Mouse (Mus musculus) heart, embryonic 16.5 days (tissue): Measurements from ENCODE around the gene Flywch1. TPM values are rescaled to one million over a fixed set of nuclear protein-coding genes. Genes with fewer than 3 reads are reported as not detected.

ENCODE experiments used
- ATAC-seq: fragments of 200-750 bp; cut with Nextera tagmentation; replicated peaks from 2 replicates; pipeline ENCODE4 v1.8.0; 2017; ENCODE audit warnings: moderate number of reproducible peaks; ENCODE audit not compliant: insufficient read depth, low FRiP score; ENCODE audit errors: extremely low read depth
- H3K27ac ChIP-seq: fragments of 300-500 bp; sonication (generic); 2 replicates; pipeline ENCODE4 v1.5.1; 2014; ENCODE audit warnings: mild to moderate bottlenecking, low read length, control low read depth, moderate library complexity
- H3K27me3 ChIP-seq: fragments of 300-500 bp; sonication (generic); 2 replicates; pipeline ENCODE4 v1.6.1; 2014; ENCODE audit warnings: low read length, mixed read lengths; ENCODE audit not compliant: control insufficient read depth, insufficient read depth
- H3K36me3 ChIP-seq: fragments of 300-500 bp; sonication (generic); 2 replicates; pipeline ENCODE4 v1.6.1; 2014; ENCODE audit not compliant: control insufficient read depth, insufficient read depth
- H3K4me1 ChIP-seq: fragments of 300-500 bp; sonication (generic); 2 replicates; pipeline ENCODE4 v1.6.1; 2014; ENCODE audit warnings: low read length, mixed read lengths; ENCODE audit not compliant: control insufficient read depth, insufficient read depth
- H3K4me2 ChIP-seq: fragments of 300-500 bp; sonication (generic); 2 replicates; pipeline ENCODE4 v1.6.1; 2014; ENCODE audit warnings: low read depth, mild to moderate bottlenecking, control low read depth, low read length
- H3K4me3 ChIP-seq: fragments of 300-500 bp; sonication (generic); 2 replicates; pipeline ENCODE4 v1.5.1; 2014; ENCODE audit warnings: mild to moderate bottlenecking, control low read depth, low read length
- H3K9ac ChIP-seq: fragments of 300-500 bp; sonication (generic); 2 replicates; pipeline ENCODE4 v1.6.1; 2014; ENCODE audit warnings: low read length, control low read depth
- H3K9me3 ChIP-seq: fragments of 300-500 bp; sonication (generic); replicated peaks from 2 replicates; pipeline ENCODE4 v1.6.1; 2016; ENCODE audit warnings: low read length; ENCODE audit not compliant: control insufficient read depth
- WGBS: fragments of 180-500 bp; shearing (Covaris S2); extraction: QIAGEN DNeasy Blood & Tissue Kit; methylation state at CpG from one replicate; pipeline ENCODE4 v1.1.7; 2014; 5-methylcytosine and 5-hydroxymethylcytosine counted together
- polyA plus RNA-seq: library from polyadenylated mRNA; unstranded; fragments of >200 nt; fragmentation: Nextera tagmentation; extraction: Ambion mirVana; gene quantifications from 2 replicates; pipeline ENCODE4 v1.2.1, GENCODE M21; 2015

Flywch1 gene
- polyA plus RNA-seq, 1 experiment from 2014 or later, result 42.2 TPM

DNA sequence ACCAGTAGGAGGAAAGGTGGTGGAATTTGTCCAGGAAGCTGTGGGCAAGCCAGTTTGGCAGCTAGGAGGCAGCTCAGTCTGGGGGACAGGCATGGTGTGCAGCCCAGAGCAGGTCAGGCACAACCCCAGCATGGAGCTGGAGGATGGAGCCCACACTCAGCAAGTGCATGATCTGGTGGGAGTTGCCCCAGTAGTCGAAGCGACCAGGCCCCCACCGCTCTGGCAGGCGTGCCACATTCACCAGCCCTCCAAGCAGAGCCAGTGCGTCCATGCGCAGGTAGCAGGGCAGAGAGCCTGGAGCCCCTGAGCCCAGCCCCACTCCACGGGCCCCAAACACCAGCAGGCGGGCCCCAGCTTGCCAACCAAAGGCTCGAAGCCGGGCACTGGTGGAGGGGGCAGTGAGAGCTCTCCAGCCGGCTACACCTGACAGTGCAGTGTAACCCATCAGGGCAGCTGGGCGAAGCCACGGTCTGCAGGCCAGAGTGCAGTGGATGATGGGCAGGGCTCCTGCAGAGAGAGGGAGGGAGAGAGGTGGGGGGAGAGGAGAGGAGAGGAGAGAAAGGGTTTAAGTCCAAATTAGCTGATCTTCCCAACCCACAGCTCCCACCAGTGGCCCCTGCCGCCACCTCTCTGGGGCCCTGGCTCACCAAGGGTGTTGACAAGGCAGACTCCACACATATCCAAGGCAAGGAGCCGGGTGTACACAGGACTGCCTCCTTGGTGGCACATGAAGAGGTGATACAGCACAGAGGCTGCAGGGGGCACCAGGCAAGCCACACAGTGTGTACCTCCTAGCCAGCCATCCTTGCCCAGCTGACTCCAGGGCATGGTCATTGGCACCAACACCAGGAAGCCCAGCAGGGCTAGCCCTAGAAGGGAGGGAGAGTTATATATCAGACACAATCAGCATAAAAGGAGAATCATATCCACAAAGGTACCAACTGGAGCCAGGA is 33.6 kb downstream of the Flywch1 start:
- H3K9ac ChIP-seq, result no peak overlapping the region
- no peak overlapping the region for H3K4me2 ChIP-seq

DNA sequence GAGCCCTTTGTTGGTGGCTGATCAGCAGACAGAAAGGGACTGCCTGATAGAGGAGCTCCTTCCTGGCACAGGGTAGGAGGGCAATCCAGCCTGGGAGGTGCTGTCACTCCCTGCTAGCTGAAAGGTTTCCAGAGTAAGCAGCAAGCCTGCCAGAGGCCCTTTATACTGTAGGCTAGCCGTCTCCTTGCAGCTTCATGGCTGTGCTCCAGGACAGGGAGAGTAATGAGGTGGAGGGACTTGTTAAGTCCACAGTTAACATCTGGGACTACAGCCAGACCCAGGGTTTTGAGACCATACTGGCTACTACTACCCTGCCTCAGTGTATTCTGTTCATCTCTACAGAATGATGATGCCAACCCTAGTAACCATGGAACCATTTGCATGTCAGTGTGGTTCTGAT is 37.1 kb downstream of the Flywch1 start:
- no peak overlapping the region for H3K27ac ChIP-seq
- WGBS, result 60% methylated on average over 1 of the region's 1 CpGs
- H3K4me1 ChIP-seq, result peaks cover 10% of the 10 kb centered on the region; the same call in 1 of the 2 replicates
- H3K27me3 ChIP-seq, result no peaks in the 10 kb centered on the region; the same call in 1 of the 2 replicates
- H3K36me3 ChIP-seq, result peaks cover 6% of the 10 kb centered on the region; the same call in 1 of the 2 replicates
- no peak overlapping the region for H3K9ac ChIP-seq
- no peak overlapping the region for H3K4me3 ChIP-seq
- ATAC-seq, result no peak
- H3K4me2 ChIP-seq, result no peak overlapping the region
- H3K9me3 ChIP-seq, result no peaks in the 10 kb centered on the region

More for the DNA sequence above, 33.6 kb downstream of the Flywch1 start:
- peaks cover 6% of the 10 kb centered on the region; the same call in 1 of the 2 replicates for H3K36me3 ChIP-seq
- H3K4me3 ChIP-seq, result no peak overlapping the region
- H3K27me3 ChIP-seq, result peaks cover 23% of the 10 kb centered on the region
- 67% methylated on average over 15 of the region's 15 CpGs for WGBS
- no peak overlapping the region for H3K27ac ChIP-seq
- H3K4me1 ChIP-seq, result peaks cover 22% of the 10 kb centered on the region
- ATAC-seq, result no peak
- no peaks in the 10 kb centered on the region for H3K9me3 ChIP-seq

DNA sequence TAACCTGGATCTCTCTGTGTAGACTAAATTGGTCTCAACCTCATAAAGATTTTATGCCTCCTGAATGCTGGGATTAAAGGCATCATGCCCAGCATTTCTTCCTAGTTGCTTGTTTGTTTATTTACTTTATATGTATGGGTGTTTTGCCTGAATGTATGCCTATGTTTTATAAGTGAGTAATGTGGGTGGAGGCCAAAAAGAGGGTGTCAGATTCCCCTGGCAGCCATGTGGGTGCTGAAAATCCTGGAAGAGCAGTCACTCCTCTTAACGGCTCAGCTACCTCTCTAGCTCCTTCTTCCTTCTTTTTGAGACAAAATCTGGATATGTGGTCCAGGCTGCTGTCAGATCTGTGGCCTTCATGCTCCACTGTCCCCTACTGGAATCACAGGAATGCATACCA is 41.0 kb downstream of the Flywch1 start:
- H3K36me3 ChIP-seq, result no peaks in the 10 kb centered on the region
- H3K9ac ChIP-seq, result no peak overlapping the region
- no peaks in the 10 kb centered on the region for H3K9me3 ChIP-seq
- no peak overlapping the region for H3K4me2 ChIP-seq
- ATAC-seq, result no peak
- peaks cover 10% of the 10 kb centered on the region for H3K4me1 ChIP-seq
- no peak overlapping the region for H3K27ac ChIP-seq
- no peaks in the 10 kb centered on the region for H3K27me3 ChIP-seq
- no peak overlapping the region for H3K4me3 ChIP-seq
- 35% methylated on average over 1 of the region's 1 CpGs for WGBS

DNA sequence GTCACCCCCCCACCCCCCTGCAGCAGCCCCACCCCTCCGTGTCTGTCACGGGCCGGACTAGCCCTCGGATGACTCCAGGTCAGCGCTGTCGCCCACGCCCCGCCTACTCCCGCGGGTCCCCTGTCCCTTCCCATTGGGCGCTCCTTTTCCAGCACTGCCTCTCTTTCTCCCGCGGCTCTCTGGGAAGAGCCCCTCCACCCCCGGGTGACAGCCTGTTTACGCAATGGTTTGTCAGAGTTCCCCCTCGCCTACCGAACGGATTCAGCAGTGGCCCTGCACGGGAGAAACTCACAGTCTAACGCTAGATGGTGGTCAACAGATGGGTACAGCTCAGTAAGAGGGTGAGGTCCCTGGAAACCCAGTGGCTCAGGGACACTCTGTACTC is 44.7 kb downstream of the Flywch1 start:
- H3K4me3 ChIP-seq, result peak overlapping the region; percentile 77
- H3K4me2 ChIP-seq, result peak overlapping the region; percentile 62
- peak overlapping the region; percentile 80 for H3K27ac ChIP-seq
- under 1% methylated on average over 20 of the region's 20 CpGs for WGBS
- peak; percentile 88 for ATAC-seq
- peak overlapping the region; percentile 78 for H3K9ac ChIP-seq
- no peaks in the 10 kb centered on the region for H3K9me3 ChIP-seq
- H3K4me1 ChIP-seq, result peaks cover 10% of the 10 kb centered on the region
- H3K27me3 ChIP-seq, result no peaks in the 10 kb centered on the region
- H3K36me3 ChIP-seq, result no peaks in the 10 kb centered on the region

DNA sequence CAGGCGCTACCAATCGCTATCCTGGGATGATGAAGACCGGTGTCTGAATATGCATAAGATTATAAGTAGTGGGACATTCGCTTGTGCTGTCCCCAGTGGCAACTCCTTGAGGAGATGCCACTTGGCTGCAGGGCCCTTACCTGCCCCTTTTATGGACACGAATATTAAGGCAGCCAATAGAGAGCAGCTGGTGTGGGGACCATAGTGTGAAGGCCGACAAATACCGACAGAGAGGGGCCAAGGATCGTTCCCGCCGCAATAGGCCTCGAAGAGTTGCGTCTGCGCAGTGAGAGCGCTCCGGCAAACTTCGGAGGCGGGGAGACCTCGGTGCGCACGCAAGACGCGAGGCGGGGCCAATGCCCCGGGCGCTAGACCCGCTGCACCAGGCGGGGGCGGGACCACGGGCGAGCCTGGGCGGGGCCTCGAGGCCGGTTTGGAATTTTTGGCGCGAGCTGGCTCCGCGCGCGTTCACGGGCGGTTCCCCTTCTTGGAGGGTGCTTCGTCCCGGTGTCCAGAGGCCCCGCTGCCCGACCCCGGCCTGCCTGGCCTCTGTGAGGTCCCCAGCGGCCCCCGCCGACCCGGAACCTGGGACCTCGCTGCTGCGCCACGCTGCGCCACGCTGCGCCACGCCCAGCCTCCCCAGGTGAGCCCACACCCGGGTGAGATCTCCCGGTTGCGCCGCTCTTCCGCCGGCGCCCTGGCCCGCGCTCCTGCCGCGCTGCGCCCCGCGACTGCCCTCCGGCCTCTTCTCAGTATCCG is 45.2 kb downstream of the Flywch1 start, which contains the start of gene Pkmyt1:
Gene Pkmyt1, plus strand, starts transcription at position 338 of the 759 bp plus-strand sequence.
- Histone ChIP-seq H3K4me3 (peak within 1 kb of the TSS; percentile 77), H3K4me2 (peak within 1 kb of the TSS; percentile 62), H3K9me3 (no peaks in the 10 kb centered on the region), H3K27ac (peak within 1 kb of the TSS; percentile 80), H3K4me1 (peaks cover 10% of the 10 kb centered on the region), H3K9ac (peak within 1 kb of the TSS; percentile 78), H3K27me3 (no peaks in the 10 kb centered on the region), H3K36me3 (no peaks in the 10 kb centered on the region)
- WGBS, result 1% methylated on average over 73 of the region's 73 CpGs
- peak; percentile 97 for ATAC-seq

DNA sequence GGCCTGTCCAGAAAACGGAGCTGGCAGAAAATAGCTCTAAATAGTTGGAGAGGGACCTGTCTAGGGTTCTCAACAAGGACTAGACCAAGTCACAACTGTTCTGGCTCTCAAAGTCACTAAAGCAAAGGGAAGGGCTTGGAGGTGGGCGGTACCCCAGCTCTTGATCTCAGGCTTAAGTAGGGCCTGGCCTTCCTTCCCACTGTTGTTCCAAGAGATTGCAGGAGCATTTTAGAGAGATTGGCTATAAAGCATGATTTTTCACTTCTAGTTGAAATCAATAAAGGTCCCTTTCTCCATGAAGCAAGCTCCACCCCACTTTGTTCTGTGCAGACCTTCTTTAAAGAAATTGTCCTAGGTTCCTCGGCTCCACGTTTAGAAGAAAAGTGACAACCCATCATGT is 45.9 kb downstream of the Flywch1 start:
- ATAC-seq, result no peak
- H3K9me3 ChIP-seq, result no peaks in the 10 kb centered on the region
- H3K4me1 ChIP-seq, result peaks cover 10% of the 10 kb centered on the region
- peak overlapping the region; percentile 62 for H3K4me2 ChIP-seq
- no peaks in the 10 kb centered on the region for H3K36me3 ChIP-seq
- no peaks in the 10 kb centered on the region for H3K27me3 ChIP-seq
- peak overlapping the region; percentile 37 for H3K27ac ChIP-seq
- WGBS, result 49% methylated on average over 4 of the region's 4 CpGs
- H3K9ac ChIP-seq, result peak overlapping the region; percentile 64
- peak overlapping the region; percentile 77 for H3K4me3 ChIP-seq

DNA sequence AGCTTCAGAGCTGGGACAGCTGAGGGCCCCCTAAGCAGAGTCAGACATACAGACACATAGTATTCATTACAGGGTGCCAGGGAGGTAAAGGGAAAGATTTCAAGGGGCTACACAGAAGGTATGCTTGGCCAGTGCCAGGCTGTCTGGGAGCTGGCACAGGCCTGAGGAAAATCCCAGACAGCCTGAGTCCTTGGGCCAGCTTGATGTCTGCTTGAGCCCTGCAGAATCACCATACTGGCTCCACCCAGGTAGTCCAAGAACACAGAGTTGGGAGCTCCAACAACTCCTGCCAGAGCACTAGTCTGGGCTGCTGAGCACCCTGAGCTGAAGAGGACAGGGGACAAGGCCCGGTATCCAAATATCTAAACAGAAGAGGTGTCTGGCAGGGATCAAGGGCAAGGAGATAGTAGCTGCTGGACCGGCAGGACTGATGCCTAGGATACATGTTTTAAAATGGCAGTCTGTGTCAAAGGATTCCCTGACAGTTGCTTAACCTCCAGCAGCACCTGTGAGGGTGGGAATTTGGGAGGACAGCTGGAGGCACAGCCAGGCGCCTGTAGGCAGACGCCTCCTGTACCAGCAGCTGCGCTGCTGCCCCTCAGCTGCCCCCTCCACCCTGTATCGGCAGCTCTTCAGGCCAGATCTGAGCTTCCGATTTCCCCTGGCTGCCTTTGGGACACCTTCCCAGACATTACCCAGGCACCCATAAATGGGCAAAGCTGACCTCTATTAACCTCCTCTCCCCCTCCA is 48.9 kb downstream of the Flywch1 start, which contains the start of gene 1520401A03Rik:
Gene 1520401A03Rik, minus strand, starts transcription at position 408 of the 750 bp plus-strand sequence.
- H3K36me3 ChIP-seq, result no peaks in the 10 kb centered on the region
- no peaks in the 10 kb centered on the region for H3K9me3 ChIP-seq
- H3K9ac ChIP-seq, result no peak within 1 kb of the TSS
- no peak within 1 kb of the TSS for H3K27ac ChIP-seq
- H3K4me1 ChIP-seq, result peaks cover 10% of the 10 kb centered on the region
- no peak for ATAC-seq
- no peak within 1 kb of the TSS for H3K4me2 ChIP-seq
- 0 out of 2 replicates have a peak, but pooled peaks cover 4% of the 10 kb centered on the region for H3K27me3 ChIP-seq
- 46% methylated on average over 7 of the region's 7 CpGs for WGBS
- H3K4me3 ChIP-seq, result no peak within 1 kb of the TSS

DNA sequence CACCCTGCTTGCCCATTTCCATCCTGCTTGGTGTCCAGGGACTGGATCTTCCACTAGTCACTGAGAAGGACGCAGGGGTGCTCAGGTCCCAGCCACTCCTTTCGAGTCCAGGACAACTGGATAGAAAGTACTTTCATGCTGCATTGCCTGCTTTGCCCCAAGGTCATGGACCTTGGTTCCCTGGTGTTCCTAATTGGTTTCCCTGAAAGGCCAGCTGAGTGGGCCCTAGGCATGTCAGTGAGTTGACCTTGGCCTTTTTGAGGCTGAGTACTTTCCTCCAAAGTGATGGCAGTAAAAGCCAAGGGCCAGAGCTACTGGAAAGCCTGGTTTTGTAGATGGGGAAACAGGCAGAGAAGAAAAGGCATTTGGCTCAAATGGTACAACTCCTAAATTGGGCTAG is 49.5 kb downstream of the Flywch1 start:
- Histone ChIP-seq H3K9ac (no peak overlapping the region), H3K4me2 (no peak overlapping the region), H3K27ac (no peak overlapping the region), H3K36me3 (no peaks in the 10 kb centered on the region), H3K4me1 (peaks cover 5% of the 10 kb centered on the region; the same call in 1 of the 2 replicates), H3K27me3 (0 out of 2 replicates have a peak, but pooled peaks cover 4% of the 10 kb centered on the region), H3K4me3 (no peak overlapping the region), H3K9me3 (no peaks in the 10 kb centered on the region)
- no peak for ATAC-seq
- WGBS, result 81% methylated on average over 2 of the region's 2 CpGs
